Mouse (Mus musculus): ENCODE results near the gene Fam83e. TPM values are rescaled to one million over a fixed set of nuclear protein-coding genes. Genes with fewer than 3 reads are reported as not detected.

Fam83e gene
- under 1 TPM; 0.12 to 0.21 TPM for total RNA-seq (2021)

GRCm38 (mm10) chr7:45720413-45721233 lies at the start of gene Fam83e:
Gene Fam83e, plus strand, starts transcription at chr7:45721212.
- no peak for DNase-seq (ENCODE audit: extremely low spot score in 1 of 2, low spot score in 1 of 2)

DNA sequence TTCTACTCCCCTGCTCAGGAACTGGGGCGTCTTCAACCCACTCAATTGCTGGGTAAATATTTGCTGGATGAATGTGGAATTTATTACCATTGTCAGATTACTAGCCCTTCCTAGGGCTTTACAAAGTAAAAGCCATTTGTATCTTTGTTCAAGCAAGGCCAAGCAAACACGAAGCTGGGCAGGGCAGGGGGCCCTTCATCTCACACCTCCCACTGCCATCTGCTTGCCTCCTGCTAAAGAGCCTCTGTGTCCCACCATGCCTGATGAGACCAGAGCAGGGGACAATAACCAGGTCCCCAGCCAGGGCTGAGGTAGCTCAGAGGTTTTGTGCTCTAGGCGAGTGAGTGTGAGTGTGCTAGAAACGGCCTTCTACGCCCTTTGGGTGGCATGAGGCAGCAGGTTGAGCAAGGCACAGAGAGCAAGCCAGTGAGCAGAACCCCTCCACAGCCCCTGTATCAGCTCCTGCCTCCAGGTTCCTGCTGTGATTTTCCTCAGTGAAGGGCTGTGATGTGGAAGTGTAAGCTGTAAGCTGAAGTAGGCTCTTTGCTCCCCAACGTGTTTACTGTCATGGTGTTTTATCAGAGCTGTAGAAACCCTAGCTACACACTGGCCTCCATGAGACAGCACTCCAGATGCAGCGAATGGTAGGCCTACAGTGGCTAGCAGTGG lies 43.3 kb upstream of the Fam83e start:
- no peak for DNase-seq (ENCODE audit: extremely low spot score in 1 of 2, low spot score in 1 of 2)

- no peak for DNase-seq (ENCODE audit: extremely low spot score in 1 of 2, low spot score in 1 of 2)
These were observed 42.5 kb upstream of the Fam83e start for GRCm38 (mm10) chr7:45678513-45678912.

DNA sequence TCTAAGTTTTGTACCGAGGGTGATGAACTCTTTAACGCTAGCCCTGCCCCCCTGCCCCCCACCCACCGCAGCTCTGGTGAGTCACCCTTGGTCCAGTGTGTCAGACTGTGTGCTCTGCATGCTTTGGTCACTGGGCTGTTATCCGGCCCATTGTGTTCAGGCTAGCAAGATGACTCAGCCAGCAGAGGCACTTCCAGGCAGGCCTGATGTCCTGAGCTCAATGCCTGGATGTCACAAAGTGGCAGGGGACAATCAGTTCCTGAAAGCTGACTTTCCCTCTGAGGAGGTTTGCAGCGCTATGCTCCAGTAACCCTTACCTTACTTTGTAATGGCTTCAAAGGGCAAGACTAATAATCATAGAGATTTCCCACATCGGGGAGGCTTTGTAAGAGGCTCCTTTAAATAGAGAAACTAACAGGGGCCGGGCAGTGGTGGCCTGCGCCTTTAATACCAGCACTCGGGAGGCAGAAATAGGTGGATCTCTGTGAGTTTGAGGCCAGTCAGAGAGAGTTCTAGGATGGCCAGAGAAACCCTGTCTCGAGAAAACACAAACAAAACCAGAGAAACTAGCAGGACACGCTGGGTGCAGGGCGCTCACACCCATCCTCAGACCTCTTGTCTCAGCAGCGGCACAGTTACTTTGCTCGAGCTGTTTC lies 40.9 kb upstream of the Fam83e start:
- no peak for DNase-seq (ENCODE audit: extremely low spot score in 1 of 2, low spot score in 1 of 2)

- no peak for DNase-seq (ENCODE audit: extremely low spot score in 1 of 2, low spot score in 1 of 2)
These were observed 39.8 kb upstream of the Fam83e start for GRCm38 (mm10) chr7:45681046-45681736.

DNA sequence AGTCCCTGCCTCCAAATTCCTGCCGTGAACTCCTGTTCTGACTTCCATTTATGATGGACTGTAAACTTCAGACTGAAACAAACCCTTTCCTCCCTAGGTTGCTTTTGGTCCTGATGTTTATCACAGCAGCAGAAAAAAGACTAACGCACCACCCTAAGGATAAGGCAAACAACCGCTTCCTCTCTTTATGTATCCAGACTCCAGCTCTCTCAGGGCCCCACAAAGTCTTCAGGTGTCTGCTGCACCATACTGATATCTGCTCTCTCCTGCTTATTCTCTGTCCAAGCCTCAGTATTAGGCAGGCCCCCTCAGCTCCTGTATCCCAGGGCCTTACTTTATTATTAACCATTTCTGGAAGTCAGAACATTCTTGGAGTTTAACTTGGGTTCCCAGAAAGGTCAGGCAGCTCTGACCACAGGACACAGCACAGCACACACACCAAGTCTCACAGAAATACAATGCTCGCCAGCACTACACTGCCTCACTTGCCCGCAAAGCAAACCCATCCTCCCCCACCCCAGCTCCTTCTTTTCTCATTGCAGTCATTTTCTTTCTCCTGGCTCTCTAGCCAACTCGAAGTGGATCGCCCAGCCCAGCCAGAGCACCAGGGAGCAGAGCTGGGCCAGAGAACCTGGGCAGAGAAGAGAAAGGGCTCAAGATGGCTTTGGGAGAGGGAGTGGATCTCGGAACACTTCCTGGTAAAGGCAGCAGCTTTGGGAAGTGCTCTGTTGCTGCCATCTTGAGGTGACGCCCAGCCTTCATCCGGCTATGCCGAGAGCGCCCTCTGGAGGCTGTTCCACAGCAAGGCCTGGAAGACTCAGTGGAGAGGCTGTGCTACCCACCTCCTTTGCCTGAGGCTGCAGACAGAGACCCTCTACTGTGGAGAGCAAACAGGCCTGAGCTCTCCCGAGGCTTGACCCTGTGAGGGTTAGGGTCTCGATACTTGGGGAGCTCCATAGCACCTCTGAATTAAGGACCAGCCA lies 38.6 kb upstream of the Fam83e start:
- DNase-seq (ENCODE audit: extremely low spot score in 1 of 2, low spot score in 1 of 2) = peak; percentile 83 to 93

- no peak for DNase-seq (ENCODE audit: extremely low spot score in 1 of 2, low spot score in 1 of 2)
These were observed 37.5 kb upstream of the Fam83e start, which contains the start of gene Ntn5 for GRCm38 (mm10) chr7:45683396-45684050. Gene Ntn5, plus strand, starts transcription at chr7:45684022.

DNA sequence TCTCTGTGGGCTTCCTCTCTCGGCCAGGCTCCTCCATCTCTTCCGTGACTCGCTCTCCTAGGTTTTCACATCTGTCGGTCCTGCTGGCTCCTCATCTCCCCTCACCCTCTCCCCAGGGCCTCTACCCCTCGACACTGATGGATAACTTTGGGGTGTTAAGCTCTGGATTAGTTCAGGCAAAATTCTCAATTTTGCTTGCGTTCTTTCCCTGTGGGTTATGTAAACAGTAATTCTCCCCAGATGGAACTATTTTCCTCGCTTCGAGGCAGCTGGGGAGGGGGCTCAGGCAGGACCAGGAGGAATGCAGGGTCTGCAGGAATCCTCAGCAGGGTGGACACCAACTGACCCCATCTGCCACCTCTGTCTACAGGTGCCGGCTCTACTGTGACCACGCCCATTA lies 35.2 kb upstream of the Fam83e start:
- DNase-seq (ENCODE audit: extremely low spot score in 1 of 2, low spot score in 1 of 2) = no peak

- DNase-seq (ENCODE audit: extremely low spot score in 1 of 2, low spot score in 1 of 2) = no peak
These were observed 34.2 kb upstream of the Fam83e start for GRCm38 (mm10) chr7:45686841-45687240.

GRCm38 (mm10) chr7:45689099-45689498 lies 31.9 kb upstream of the Fam83e start:
- DNase-seq (ENCODE audit: extremely low spot score in 1 of 2, low spot score in 1 of 2) = no peak

GRCm38 (mm10) chr7:45689800-45690199 lies 31.2 kb upstream of the Fam83e start:
- no peak for DNase-seq (ENCODE audit: extremely low spot score in 1 of 2, low spot score in 1 of 2)

DNA sequence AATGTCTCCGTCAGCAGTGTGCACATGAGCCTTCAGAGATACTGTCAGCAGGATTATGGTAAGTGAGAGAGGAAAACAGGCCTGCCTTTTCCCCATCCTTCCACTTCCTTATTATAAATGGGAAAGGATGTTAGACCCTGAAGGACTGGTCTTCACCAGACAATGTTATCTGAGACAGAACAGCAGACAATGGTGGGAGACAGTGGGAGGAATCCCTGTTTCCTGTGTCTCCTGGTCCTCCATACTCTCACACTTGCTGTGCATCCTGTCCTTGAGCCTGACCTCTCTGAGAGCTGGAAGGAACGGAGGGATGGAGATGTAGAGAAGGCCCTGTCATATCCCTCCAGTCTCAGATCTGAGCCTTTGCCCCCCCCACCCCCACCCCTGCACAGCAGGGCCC lies 28.6 kb upstream of the Fam83e start:
- DNase-seq (ENCODE audit: extremely low spot score in 1 of 2, low spot score in 1 of 2) = no peak

- no peak for DNase-seq (ENCODE audit: extremely low spot score in 1 of 2, low spot score in 1 of 2)
These were observed 27.0 kb upstream of the Fam83e start, which contains the start of gene Sec1 for GRCm38 (mm10) chr7:45693921-45694591. Gene Sec1, minus strand, starts transcription at chr7:45694402.

GRCm38 (mm10) chr7:45695098-45695497 lies 25.9 kb upstream of the Fam83e start:
- no peak for DNase-seq (ENCODE audit: extremely low spot score in 1 of 2, low spot score in 1 of 2)

- no peak for DNase-seq (ENCODE audit: extremely low spot score in 1 of 2, low spot score in 1 of 2)
These were observed 23.1 kb upstream of the Fam83e start for GRCm38 (mm10) chr7:45697894-45698293.

DNA sequence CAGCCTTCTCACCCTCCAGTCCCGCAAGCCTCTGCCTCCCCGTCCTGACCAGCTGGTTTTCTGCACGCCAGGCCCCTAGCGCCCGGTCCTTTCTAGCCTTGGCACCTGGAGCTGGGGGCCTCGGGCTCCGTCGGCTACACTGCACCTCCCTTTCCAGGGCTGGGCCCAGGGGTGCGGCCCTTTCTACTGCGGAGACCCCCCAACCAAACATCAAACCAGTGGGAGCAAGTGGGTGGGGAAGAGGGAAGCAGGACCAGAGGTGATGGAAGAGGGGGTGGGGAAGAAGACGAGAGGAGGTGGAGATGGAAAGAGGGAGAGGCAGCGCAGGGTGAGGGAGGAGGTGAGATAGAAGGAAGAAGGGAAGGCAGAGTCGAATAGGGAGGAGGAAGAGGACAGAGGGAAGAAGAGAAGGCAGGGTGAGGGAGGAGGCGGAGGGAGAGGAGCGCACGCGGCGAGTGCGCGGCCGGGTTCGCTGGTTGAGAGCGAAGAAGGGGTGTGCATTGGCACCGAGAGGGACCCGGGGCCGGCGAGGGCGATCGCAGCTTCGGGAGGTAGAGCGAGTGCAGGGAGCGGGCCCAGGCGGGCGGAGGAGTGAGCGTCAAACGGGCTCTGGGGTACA lies 21.4 kb upstream of the Fam83e start, which contains the start of gene Car11:
TSS of gene Car11 (plus strand) at position 321 of the 619 bp plus-strand sequence.
- DNase-seq (ENCODE audit: extremely low spot score in 1 of 2, low spot score in 1 of 2) = no peak

GRCm38 (mm10) chr7:45700301-45701015 lies 20.6 kb upstream of the Fam83e start:
- DNase-seq (ENCODE audit: extremely low spot score in 1 of 2, low spot score in 1 of 2) = peak; percentile 60 to 75
